In the genomic region with DNA sequence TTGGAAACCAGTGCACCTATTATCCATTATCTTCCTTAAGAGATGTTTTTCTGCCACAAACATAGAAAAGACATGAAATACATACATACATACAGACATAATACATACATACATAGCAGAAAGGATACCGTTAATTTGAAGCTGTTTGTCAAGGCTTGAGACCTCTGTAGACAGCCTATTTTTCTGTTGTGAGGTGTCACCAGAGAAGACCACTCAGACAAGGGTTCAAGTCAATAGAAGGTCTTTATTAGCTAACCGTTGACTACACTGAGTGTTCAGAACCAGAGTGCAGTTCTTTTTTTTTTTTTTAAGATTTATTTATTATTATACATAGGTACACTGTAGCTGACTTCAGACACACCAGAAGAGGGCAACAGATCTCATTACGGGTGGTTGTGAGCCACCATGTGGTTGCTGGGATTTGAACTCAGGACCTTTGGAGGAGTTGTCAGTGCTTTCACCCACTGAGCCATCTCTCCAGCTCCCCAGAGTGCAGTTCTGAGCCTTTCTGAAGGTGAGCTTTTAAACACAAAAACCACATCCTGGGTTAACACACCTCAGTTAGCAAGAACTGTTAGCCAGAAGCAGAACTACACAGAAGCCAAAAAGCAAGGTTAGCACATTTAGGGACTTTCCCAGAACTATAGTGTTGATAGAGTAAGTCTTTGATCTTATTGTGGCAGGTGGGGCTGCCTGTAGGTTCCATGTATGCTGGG, we compare ENCODE assay signal across 21 mouse cellular contexts. TPM values are rescaled to one million over a fixed set of nuclear protein-coding genes. Genes with fewer than 3 reads are reported as not detected.
DNase-seq lines count a peak whose midpoint lies in the region; ATAC-seq lines count a peak whose summit lies in the region.
"Had no signal": no experiment of that assay in that cellular context is flagged by ENCODE, and none has a peak within 500 bp of the region (broad histone marks: within the 10 kb centered on the region; RNA-seq: fewer than 3 reads in every experiment).

No protein-coding gene starts in this region.

- no peaks in the 10 kb centered on the region for H3K36me3 ChIP-seq in hindbrain, embryonic 13.5 days
- H3K36me3 ChIP-seq: embryonic facial prominence, embryonic 12.5 days; heart, embryonic 13.5 days; hindbrain, embryonic 10.5 days; intestine, embryonic 15.5 days; neural tube, embryonic 12.5 days; stomach, embryonic 15.5 days had no signal

- H3K4me2 ChIP-seq in hindbrain, embryonic 13.5 days: no peak overlapping the region
- H3K4me2 ChIP-seq: embryonic facial prominence, embryonic 12.5 days; heart, embryonic 13.5 days; intestine, embryonic 15.5 days; neural tube, embryonic 12.5 days; stomach, embryonic 15.5 days had no signal

- H3K9ac ChIP-seq in hindbrain, embryonic 13.5 days: no peak overlapping the region
- H3K9ac ChIP-seq: embryonic facial prominence, embryonic 12.5 days; heart, embryonic 13.5 days; intestine, embryonic 15.5 days; liver, embryonic 14.5 days; neural tube, embryonic 12.5 days; stomach, embryonic 15.5 days had no signal

- peaks cover 4% of the 10 kb centered on the region; the same call in 1 of the 2 replicates for H3K4me1 ChIP-seq in hindbrain, embryonic 13.5 days (replicated peaks)
- H3K4me1 ChIP-seq: embryonic facial prominence, embryonic 12.5 days; intestine, embryonic 15.5 days; neural tube, embryonic 12.5 days; stomach, embryonic 15.5 days had no signal

- no peaks in the 10 kb centered on the region for H3K27me3 ChIP-seq in hindbrain, embryonic 13.5 days
- H3K27me3 ChIP-seq: embryonic facial prominence, embryonic 12.5 days; heart, embryonic 13.5 days; intestine, embryonic 15.5 days; neural tube, embryonic 12.5 days; stomach, embryonic 15.5 days had no signal

- peak; percentile 98 for ATAC-seq in inflammation-experienced regulatory T-cells, adult 6 months
- no peak for ATAC-seq in hindbrain, embryonic 13.5 days (ENCODE audit: low FRiP score)
- ATAC-seq: forebrain, embryonic 16.5 days; intestine, embryonic 15.5 days; lung, postnatal 0 days had no signal

- WGBS in hindbrain, embryonic 13.5 days: 97% methylated on average over 3 of the region's 3 CpGs

- no peak overlapping the region for H3K4me3 ChIP-seq in hindbrain, embryonic 13.5 days
- H3K4me3 ChIP-seq: embryonic facial prominence, embryonic 12.5 days; heart, embryonic 13.5 days; hindbrain, embryonic 10.5 days; intestine, embryonic 15.5 days; left cerebral cortex, adult 2 months; neural tube, embryonic 12.5 days; stomach, embryonic 15.5 days had no signal

- H3K9me3 ChIP-seq in hindbrain, embryonic 13.5 days: no peaks in the 10 kb centered on the region
- H3K9me3 ChIP-seq: embryonic facial prominence, embryonic 12.5 days; heart, embryonic 13.5 days; intestine, embryonic 15.5 days; neural tube, embryonic 12.5 days; stomach, embryonic 15.5 days had no signal

- H3K27ac ChIP-seq in hindbrain, embryonic 13.5 days: no peak overlapping the region
- H3K27ac ChIP-seq: embryonic facial prominence, embryonic 12.5 days; heart, embryonic 13.5 days; hindbrain, embryonic 10.5 days; intestine, embryonic 15.5 days; left cerebral cortex, adult 2 months; liver, embryonic 14.5 days; neural tube, embryonic 12.5 days; stomach, embryonic 15.5 days had no signal

- peak; percentile 3 for DNase-seq in lung, postnatal 36 days
- no peak for DNase-seq in lung, adult 18-20 months
- DNase-seq in CD4-positive, CD25-positive, alpha-beta regulatory T cell, adult 2 months (ENCODE audit: low read depth, low spot score): peak; percentile 94
- peak; percentile 32 for DNase-seq in thymus, postnatal 14 days
- DNase-seq in layer of hippocampus, postnatal 36 days: no peak
- no peak for DNase-seq in kidney, postnatal 14 days
- DNase-seq: adrenal gland, postnatal 14 days; cerebellum, adult 18-20 months; right cerebral cortex, postnatal 14 days had no signal

RNA-seq across cellular contexts. Expression of a gene that starts 39.9 kb away (rescaled TPM):
- 1 to 10 TPM in 2 of 3 experiments, under 1 TPM in 1; 0.87 to 8.7 (median 8.6) TPM for polyA plus RNA-seq in inflammation-experienced regulatory T-cells, adult 6 months (2017; shearing (Covaris generic))
- 100 to 1,000 TPM; 339 to 358 TPM for total RNA-seq in layer of hippocampus, postnatal 36 days (2021)
- 16.7 and 17.8 TPM in 2 replicates for polyA plus RNA-seq in hindbrain, embryonic 13.5 days (2015; fragmentation: Nextera tagmentation; extraction: Ambion mirVana)

Comparison
In these comparisons a context has a peak if more than half of its experiments do, and no peak if none do; other contexts are left out.
1. DNase-seq: peak in lung, postnatal 36 days (single experiment), CD4-positive, CD25-positive, alpha-beta regulatory T cell, adult 2 months (single experiment) and thymus, postnatal 14 days (single experiment); none in lung, adult 18-20 months (0 of 2), layer of hippocampus, postnatal 36 days (0 of 2) and kidney, postnatal 14 days (single experiment).